Mouse (Mus musculus): ENCODE results near the gene Chpf2. TPM values are rescaled to one million over a fixed set of nuclear protein-coding genes. Genes with fewer than 3 reads are reported as not detected.

The Chpf2 gene
- polyA plus RNA-seq, 1 experiment from 2014 or later, result 16.3 TPM

- H3K4me3 ChIP-seq (ENCODE audit: low read length), result peak overlapping the region; percentile 51
- no peak overlapping the region for H3K27ac ChIP-seq (ENCODE audit: low read length)
- no peaks in the 10 kb centered on the region for H3K36me3 ChIP-seq (ENCODE audit: control insufficient read depth, insufficient read depth, low read length)
- no peaks in the 10 kb centered on the region for H3K9me3 ChIP-seq (ENCODE audit: control insufficient read depth, low read length)
- 0 out of 2 replicates have a peak overlapping the region, but pooled peaks have one; percentile 69 for H3K9ac ChIP-seq (ENCODE audit: low read depth, low read length)
- 43% methylated on average over 8 of the region's 8 CpGs for WGBS
- H3K4me1 ChIP-seq (ENCODE audit: control insufficient read depth, insufficient read depth, low read length), result no peaks in the 10 kb centered on the region; the same call in none of the 2 replicates
- no peak for ATAC-seq
- H3K4me2 ChIP-seq (ENCODE audit: low read depth, low read length), result peak overlapping the region; percentile 84; the same call in 1 of the 2 replicates
- H3K27me3 ChIP-seq (replicated peaks; ENCODE audit: control insufficient read depth, insufficient read depth, low read length), result peaks cover 14% of the 10 kb centered on the region
These were observed 36.8 kb downstream of the Chpf2 start for GRCm38 (mm10) chr5:24623041-24623985.

- ATAC-seq, result peak; percentile 79
- Histone ChIP-seq H3K4me2 (ENCODE audit: low read depth, low read length) (peak within 1 kb of the TSS; percentile 84), H3K27ac (ENCODE audit: low read length) (no peak within 1 kb of the TSS), H3K27me3 (replicated peaks; ENCODE audit: control insufficient read depth, insufficient read depth, low read length) (peaks cover 14% of the 10 kb centered on the region), H3K4me3 (ENCODE audit: low read length) (peak within 1 kb of the TSS; percentile 51), H3K36me3 (ENCODE audit: control insufficient read depth, insufficient read depth, low read length) (no peaks in the 10 kb centered on the region), H3K9me3 (ENCODE audit: control insufficient read depth, low read length) (no peaks in the 10 kb centered on the region), H3K9ac (ENCODE audit: low read depth, low read length) (peak within 1 kb of the TSS; percentile 69), H3K4me1 (ENCODE audit: control insufficient read depth, insufficient read depth, low read length) (no peaks in the 10 kb centered on the region; the same call in none of the 2 replicates)
- WGBS, result 5% methylated on average over 34 of the region's 37 CpGs
These were observed 37.7 kb downstream of the Chpf2 start, which contains the start of gene Smarcd3 for GRCm38 (mm10) chr5:24623986-24624821. Smarcd3 (minus strand) TSS chr5:24624411.

GRCm38 (mm10) chr5:24624822-24625120 lies 38.2 kb downstream of the Chpf2 start:
- H3K36me3 ChIP-seq (ENCODE audit: control insufficient read depth, insufficient read depth, low read length), result no peaks in the 10 kb centered on the region
- H3K9ac ChIP-seq (ENCODE audit: low read depth, low read length), result no peak overlapping the region
- no peaks in the 10 kb centered on the region for H3K9me3 ChIP-seq (ENCODE audit: control insufficient read depth, low read length)
- no peak overlapping the region for H3K27ac ChIP-seq (ENCODE audit: low read length)
- H3K27me3 ChIP-seq (replicated peaks; ENCODE audit: control insufficient read depth, insufficient read depth, low read length), result peaks cover 14% of the 10 kb centered on the region
- WGBS, result 37% methylated on average over 4 of the region's 4 CpGs
- no peaks in the 10 kb centered on the region; the same call in none of the 2 replicates for H3K4me1 ChIP-seq (ENCODE audit: control insufficient read depth, insufficient read depth, low read length)
- ATAC-seq, result no peak
- no peak overlapping the region for H3K4me3 ChIP-seq (ENCODE audit: low read length)
- 0 out of 2 replicates have a peak overlapping the region, but pooled peaks have one; percentile 84 for H3K4me2 ChIP-seq (ENCODE audit: low read depth, low read length)

- H3K27me3 ChIP-seq (replicated peaks; ENCODE audit: control insufficient read depth, insufficient read depth, low read length), result no peaks in the 10 kb centered on the region
- no peak for ATAC-seq
- H3K27ac ChIP-seq (ENCODE audit: low read length), result no peak overlapping the region
- no peak overlapping the region for H3K4me3 ChIP-seq (ENCODE audit: low read length)
- no peak overlapping the region for H3K4me2 ChIP-seq (ENCODE audit: low read depth, low read length)
- no peaks in the 10 kb centered on the region for H3K4me1 ChIP-seq (ENCODE audit: control insufficient read depth, insufficient read depth, low read length)
- no peaks in the 10 kb centered on the region for H3K9me3 ChIP-seq (ENCODE audit: control insufficient read depth, low read length)
- H3K36me3 ChIP-seq (ENCODE audit: control insufficient read depth, insufficient read depth, low read length), result no peaks in the 10 kb centered on the region
- H3K9ac ChIP-seq (ENCODE audit: low read depth, low read length), result no peak overlapping the region
- 68% methylated on average over 3 of the region's 3 CpGs for WGBS
These were observed 43.2 kb downstream of the Chpf2 start for GRCm38 (mm10) chr5:24629712-24630111.

- 36% methylated on average over 1 of the region's 1 CpGs for WGBS
- Histone ChIP-seq H3K4me2 (ENCODE audit: low read depth, low read length) (no peak overlapping the region), H3K27ac (ENCODE audit: low read length) (no peak overlapping the region), H3K36me3 (ENCODE audit: control insufficient read depth, insufficient read depth, low read length) (no peaks in the 10 kb centered on the region), H3K4me1 (ENCODE audit: control insufficient read depth, insufficient read depth, low read length) (peaks cover 3% of the 10 kb centered on the region; the same call in 1 of the 2 replicates), H3K27me3 (replicated peaks; ENCODE audit: control insufficient read depth, insufficient read depth, low read length) (no peaks in the 10 kb centered on the region), H3K9ac (ENCODE audit: low read depth, low read length) (no peak overlapping the region), H3K4me3 (ENCODE audit: low read length) (no peak overlapping the region), H3K9me3 (ENCODE audit: control insufficient read depth, low read length) (no peaks in the 10 kb centered on the region)
- peak; percentile 66 for ATAC-seq
These were observed 48.6 kb downstream of the Chpf2 start for GRCm38 (mm10) chr5:24635093-24635492.

GRCm38 (mm10) chr5:24635526-24636141 lies 49.1 kb downstream of the Chpf2 start:
- 78% methylated on average over 6 of the region's 6 CpGs for WGBS
- Histone ChIP-seq H3K36me3 (ENCODE audit: control insufficient read depth, insufficient read depth, low read length) (no peaks in the 10 kb centered on the region), H3K4me1 (ENCODE audit: control insufficient read depth, insufficient read depth, low read length) (peaks cover 3% of the 10 kb centered on the region; the same call in 1 of the 2 replicates), H3K4me2 (ENCODE audit: low read depth, low read length) (no peak overlapping the region), H3K9me3 (ENCODE audit: control insufficient read depth, low read length) (no peaks in the 10 kb centered on the region), H3K27ac (ENCODE audit: low read length) (no peak overlapping the region), H3K9ac (ENCODE audit: low read depth, low read length) (no peak overlapping the region), H3K27me3 (replicated peaks; ENCODE audit: control insufficient read depth, insufficient read depth, low read length) (no peaks in the 10 kb centered on the region), H3K4me3 (ENCODE audit: low read length) (no peak overlapping the region)
- no peak for ATAC-seq

- ATAC-seq, result no peak
- Histone ChIP-seq H3K36me3 (ENCODE audit: control insufficient read depth, insufficient read depth, low read length) (no peaks in the 10 kb centered on the region), H3K9ac (ENCODE audit: low read depth, low read length) (no peak overlapping the region), H3K4me1 (ENCODE audit: control insufficient read depth, insufficient read depth, low read length) (peaks cover 3% of the 10 kb centered on the region; the same call in 1 of the 2 replicates), H3K4me3 (ENCODE audit: low read length) (no peak overlapping the region), H3K9me3 (ENCODE audit: control insufficient read depth, low read length) (no peaks in the 10 kb centered on the region), H3K4me2 (ENCODE audit: low read depth, low read length) (no peak overlapping the region), H3K27me3 (replicated peaks; ENCODE audit: control insufficient read depth, insufficient read depth, low read length) (no peaks in the 10 kb centered on the region), H3K27ac (ENCODE audit: low read length) (no peak overlapping the region)
- WGBS, result 82% methylated on average over 4 of the region's 4 CpGs
These were observed 50.4 kb downstream of the Chpf2 start for GRCm38 (mm10) chr5:24636987-24637386.

- Histone ChIP-seq H3K4me1 (ENCODE audit: control insufficient read depth, insufficient read depth, low read length) (peaks cover 3% of the 10 kb centered on the region; the same call in 1 of the 2 replicates), H3K9me3 (ENCODE audit: control insufficient read depth, low read length) (no peaks in the 10 kb centered on the region), H3K27ac (ENCODE audit: low read length) (no peak overlapping the region), H3K4me3 (ENCODE audit: low read length) (no peak overlapping the region), H3K9ac (ENCODE audit: low read depth, low read length) (no peak overlapping the region), H3K27me3 (replicated peaks; ENCODE audit: control insufficient read depth, insufficient read depth, low read length) (no peaks in the 10 kb centered on the region), H3K4me2 (ENCODE audit: low read depth, low read length) (no peak overlapping the region), H3K36me3 (ENCODE audit: control insufficient read depth, insufficient read depth, low read length) (no peaks in the 10 kb centered on the region)
- WGBS, result 56% methylated on average over 6 of the region's 6 CpGs
- no peak for ATAC-seq
These were observed 51.6 kb downstream of the Chpf2 start for GRCm38 (mm10) chr5:24638131-24638530.

- WGBS, result 64% methylated on average over 6 of the region's 6 CpGs
- peaks cover 3% of the 10 kb centered on the region; the same call in 1 of the 2 replicates for H3K4me1 ChIP-seq (ENCODE audit: control insufficient read depth, insufficient read depth, low read length)
- H3K27ac ChIP-seq (ENCODE audit: low read length), result no peak overlapping the region
- H3K9ac ChIP-seq (ENCODE audit: low read depth, low read length), result no peak overlapping the region
- no peaks in the 10 kb centered on the region for H3K36me3 ChIP-seq (ENCODE audit: control insufficient read depth, insufficient read depth, low read length)
- H3K4me3 ChIP-seq (ENCODE audit: low read length), result no peak overlapping the region
- H3K9me3 ChIP-seq (ENCODE audit: control insufficient read depth, low read length), result no peaks in the 10 kb centered on the region
- ATAC-seq, result no peak
- H3K4me2 ChIP-seq (ENCODE audit: low read depth, low read length), result no peak overlapping the region
- no peaks in the 10 kb centered on the region for H3K27me3 ChIP-seq (replicated peaks; ENCODE audit: control insufficient read depth, insufficient read depth, low read length)
These were observed 52.5 kb downstream of the Chpf2 start for GRCm38 (mm10) chr5:24639081-24639480.

Data from intestine, embryonic 16.5 days (tissue).